Mouse (Mus musculus) heart, postnatal 10 days (tissue): ENCODE measurements around the gene Trmt61a. TPM values are rescaled to one million over a fixed set of nuclear protein-coding genes. Genes with fewer than 3 reads are reported as not detected.
"Not testable (repeated sequence)": the region's sequence is repeated elsewhere in the genome, so short reads cannot be mapped to it uniquely, and the experiment has no call there.

Experiments used
- DNase-seq, 2 experiments: peaks; one replicate each; pipeline ENCODE4 v3.0.0; 2021
- intact Hi-C: fragments of 180-260 bp; cut with DNase I; formaldehyde crosslinking; loops from one replicate; pipeline ENCODE4 v1.15.1; 2025
- total RNA-seq, 2 experiments: library from RNA; stranded (reverse); gene quantifications; 2 replicates each; pipeline ENCODE4 v1.2.3; 2021

Gene Trmt61a
- total RNA-seq, result 1 to 10 TPM; 6.4 to 8.3 TPM

DNA sequence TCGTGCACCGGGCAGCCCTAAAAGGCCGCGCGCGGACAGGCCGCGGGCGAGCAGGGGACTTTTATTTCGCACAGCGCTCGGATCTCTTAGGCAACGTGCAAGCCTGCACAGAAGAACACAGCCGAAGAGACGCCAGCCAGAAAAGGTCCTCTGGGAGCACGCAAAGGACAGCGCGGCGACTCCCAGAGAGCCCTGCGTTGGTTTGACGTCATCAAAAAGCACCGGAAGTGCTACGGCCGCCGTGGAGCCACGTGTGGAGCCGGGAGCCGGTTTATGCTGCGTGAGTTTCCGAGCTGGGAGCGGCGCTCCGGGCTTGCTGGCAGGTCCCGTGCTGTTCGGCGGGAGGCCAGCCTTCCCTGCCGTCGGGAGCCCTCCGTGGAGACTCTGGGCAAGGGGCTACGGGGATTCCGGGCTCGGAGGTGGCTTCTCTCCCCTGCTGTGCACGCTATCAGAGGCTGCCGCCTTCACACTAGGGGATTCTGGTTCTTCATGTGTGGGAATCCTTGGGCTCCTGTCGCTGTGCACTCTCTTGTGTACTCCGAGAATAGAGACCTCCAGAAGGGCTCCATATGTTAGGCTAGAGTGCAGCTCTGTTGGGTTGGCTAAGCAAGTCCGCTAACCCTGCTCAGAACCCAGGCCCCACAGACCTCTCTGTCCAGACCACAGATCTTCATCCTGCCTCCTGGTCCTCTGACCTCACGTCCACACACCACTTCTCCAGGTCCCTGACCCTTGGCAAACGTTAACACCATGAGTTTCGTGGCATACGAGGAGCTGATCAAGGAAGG is at the start of gene Trmt61a:
Gene Trmt61a (plus strand): TSS at position 224 of the 788 bp plus-strand sequence.
- DNase-seq, result peak; percentile 94 to 96
- intact Hi-C loops, result no loop called here

DNA sequence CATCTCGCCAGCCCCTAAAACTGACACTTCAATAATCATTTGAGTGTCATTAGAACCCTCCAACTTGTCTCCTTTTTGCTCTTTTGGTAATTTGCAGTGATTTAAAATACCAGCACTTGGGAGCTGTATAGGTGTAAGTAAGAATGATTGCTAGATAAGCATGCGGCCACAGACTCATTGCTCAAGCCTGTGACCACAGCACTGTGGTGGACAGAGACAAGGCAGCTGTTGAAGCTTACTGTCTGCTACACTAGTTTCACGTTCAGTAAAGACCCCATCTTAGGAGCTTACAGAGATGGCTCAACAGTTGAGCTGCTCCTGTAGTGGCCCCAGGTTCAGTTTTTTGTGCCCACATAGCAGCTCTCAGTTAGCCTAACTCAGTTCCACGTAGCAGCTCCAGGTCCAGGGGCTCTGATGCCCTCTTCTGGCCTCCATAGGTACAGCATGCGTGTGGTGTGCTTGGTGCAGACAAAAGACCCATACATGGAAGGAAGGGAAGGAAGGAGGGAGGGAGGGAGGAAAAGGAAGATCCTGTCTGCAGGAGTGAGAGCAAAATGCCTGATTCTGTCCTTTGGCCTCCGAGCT is 29.8 kb upstream of the Trmt61a start:
- DNase-seq, result peak; percentile 73 to 83
- intact Hi-C loops, result loop anchor here (5.0 to 10.0 kb wide), 2 partner anchors 106 to 223 kb away; no protein-coding TSS in a partner anchor

DNA sequence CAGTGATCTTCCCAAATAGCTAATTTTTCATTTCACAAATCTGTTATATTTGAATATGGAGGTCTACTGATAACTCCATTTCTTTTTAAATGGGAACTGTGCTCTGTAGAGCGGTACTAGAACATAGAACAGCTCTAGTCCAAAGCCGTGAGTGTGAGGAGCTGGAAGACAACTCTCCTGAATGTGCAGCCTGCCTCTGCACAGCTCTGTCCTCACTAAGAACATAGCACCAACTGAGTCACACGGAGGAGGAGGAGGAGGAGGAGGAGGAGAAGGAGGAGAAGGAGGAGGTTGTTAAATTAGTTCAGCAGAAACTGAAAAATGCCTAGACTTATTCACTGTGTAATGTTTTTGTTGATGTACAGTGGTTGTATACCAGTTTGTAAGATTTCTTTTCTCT is 25.0 kb upstream of the Trmt61a start:
- DNase-seq, result no peak
- intact Hi-C loops, result loop anchor here (5.0 kb wide), 2 partner anchors 44 to 79 kb away; no protein-coding TSS in a partner anchor

DNA sequence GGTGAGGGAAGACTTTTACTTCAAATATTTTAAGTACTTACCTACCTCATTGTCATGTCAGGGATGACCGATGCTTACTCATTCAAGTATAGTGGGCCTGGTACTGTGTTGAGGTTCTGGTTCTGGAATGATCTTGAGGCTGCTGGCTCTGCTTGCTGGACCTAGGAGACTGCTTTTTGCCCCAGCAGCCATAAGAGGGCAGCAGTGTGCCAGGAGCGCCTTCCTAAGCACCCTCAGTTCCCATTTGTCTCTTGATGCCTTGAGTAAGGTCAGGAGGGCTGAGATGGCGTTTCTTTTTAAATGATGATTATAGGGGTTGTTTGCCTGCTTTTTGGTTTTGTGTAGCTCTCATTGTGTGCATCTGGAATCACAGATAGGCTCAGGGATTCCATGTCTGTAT is 24.5 kb upstream of the Trmt61a start:
- intact Hi-C loops, result loop anchor here (5.0 kb wide), 2 partner anchors 44 to 79 kb away; no protein-coding TSS in a partner anchor
- DNase-seq, result peak; percentile 75 to 83

DNA sequence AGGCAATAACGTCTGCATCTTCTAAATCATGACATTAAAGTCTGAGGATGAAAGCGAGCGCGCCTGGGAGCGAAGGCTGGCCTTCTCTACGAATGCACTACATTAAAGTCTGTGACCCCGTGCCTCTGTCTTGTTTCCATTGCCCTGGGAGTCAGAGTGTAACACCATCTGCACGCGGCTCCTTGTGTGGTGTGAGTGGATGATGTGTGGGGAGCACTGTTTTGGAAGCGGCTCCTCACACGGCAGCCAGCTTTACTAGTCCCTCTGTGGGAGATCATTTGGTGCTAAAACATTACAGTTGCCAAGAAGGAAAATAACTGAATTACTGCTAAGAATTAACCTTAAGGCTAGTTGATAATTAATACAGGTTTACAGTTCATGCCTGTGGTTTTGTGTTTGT is 22.2 kb upstream of the Trmt61a start:
- intact Hi-C loops, result no loop called here

DNA sequence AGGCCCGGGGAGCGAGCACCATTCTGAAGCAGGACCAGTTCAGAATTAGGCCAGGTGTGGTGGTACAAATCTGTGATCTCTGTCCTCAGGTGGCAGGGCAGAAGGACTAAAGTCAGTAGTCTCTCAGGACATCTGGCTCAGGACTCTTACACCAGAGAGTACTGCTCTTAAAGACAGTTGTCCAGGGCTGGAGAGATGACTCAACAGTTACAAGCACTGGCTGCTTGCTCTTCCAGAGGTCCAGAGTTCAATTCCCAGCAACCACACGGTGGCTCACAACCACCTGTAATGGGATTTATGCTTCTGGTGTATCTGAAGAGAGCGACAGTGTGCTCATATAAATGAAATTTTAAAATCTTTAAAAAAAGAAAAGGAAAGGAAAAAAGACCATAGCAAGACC is 18.6 kb upstream of the Trmt61a start:
- intact Hi-C loops, result no loop called here
- DNase-seq, result no peak

More for the DNA sequence above, 22.2 kb upstream of the Trmt61a start:
- no peak for DNase-seq

DNA sequence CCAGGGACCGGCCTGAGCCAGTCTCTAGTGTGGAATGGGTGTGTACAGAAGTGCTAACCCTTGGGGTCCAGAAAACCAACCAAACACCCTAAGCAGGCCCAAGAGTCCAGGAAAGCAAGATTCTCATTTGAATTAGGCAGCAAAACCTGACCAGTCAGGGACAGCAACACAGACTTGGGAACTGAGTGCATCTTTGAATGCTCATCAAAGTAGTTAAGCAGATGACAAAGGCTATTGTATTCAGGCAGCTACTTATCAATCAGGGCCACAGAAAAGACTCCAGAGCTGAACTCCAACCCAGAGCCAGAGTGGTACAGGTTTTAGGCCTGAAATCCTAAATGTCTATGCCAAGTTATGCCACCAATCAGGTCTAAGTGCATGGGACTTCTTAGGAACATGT is 17.3 kb upstream of the Trmt61a start:
- DNase-seq, result no peak
- intact Hi-C loops, result no loop called here

DNA sequence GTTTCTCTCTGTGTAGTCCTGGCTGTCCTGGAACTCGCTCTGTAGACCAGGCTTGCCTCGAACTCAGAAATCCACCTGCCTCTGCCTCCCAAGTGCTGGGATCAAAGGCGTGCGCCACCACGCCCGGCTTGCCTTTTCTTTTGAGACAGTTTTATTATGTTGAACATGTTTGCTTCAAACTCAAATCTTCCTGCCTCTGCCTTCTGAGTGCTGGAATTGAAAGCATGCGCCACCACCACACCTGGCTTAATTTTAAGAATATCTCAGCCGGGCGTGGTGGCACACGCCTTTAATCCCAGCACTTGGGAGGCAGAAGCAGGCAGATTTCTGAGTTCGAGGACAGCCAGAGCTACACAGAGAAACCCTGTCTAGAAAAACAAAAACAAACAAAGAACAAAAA is 16.4 kb upstream of the Trmt61a start:
- intact Hi-C loops, result not testable (repeated sequence)

DNA sequence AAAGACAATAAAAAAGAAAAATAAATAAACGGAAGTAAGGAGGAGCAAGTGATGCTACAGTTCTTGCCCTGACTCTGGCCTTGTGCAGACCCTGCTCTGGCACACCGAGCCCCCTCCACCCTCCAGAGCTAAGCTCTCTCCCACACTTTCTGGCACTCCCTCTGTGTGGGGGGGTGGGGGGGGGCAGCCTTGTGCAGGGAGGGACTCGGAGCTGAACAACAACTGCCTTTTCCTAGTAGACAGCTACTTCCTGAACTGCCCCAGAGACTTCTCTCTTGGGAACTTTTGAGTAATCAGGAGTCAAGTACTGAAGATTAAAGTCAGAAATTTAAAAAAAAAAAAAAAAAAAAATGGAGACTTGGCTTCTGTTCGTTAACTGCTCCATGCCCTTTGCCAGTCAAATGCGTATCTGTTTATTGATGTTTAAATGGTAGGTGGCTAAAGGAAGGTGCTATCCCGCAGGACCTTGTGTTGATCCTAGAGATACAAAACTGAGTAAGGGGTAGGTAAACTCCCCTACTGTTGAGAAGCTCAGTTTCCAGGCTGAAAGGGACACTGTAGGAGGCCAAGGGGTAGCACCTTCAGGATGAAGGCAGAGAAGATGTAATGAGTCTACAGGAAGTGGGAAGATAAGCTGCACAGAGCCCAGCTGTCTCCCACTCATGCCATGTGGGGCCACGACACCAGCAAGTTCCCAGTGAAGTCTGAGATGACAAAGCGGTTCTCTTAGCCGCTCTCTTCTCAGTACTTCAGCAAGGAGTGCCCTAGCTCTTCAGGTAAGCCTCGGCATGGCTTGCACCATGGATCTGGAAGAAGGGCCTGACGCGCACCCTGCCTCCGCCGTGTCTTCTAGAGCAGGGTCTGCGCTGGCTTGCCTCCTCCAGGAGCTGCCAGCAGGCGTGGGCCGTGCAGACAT is 14.4 kb upstream of the Trmt61a start:
- peak in 1 of 2 experiments; percentile 20 for DNase-seq
- intact Hi-C loops, result no loop called here

More for the DNA sequence above, 16.4 kb upstream of the Trmt61a start:
- DNase-seq, result not testable (repeated sequence)

DNA sequence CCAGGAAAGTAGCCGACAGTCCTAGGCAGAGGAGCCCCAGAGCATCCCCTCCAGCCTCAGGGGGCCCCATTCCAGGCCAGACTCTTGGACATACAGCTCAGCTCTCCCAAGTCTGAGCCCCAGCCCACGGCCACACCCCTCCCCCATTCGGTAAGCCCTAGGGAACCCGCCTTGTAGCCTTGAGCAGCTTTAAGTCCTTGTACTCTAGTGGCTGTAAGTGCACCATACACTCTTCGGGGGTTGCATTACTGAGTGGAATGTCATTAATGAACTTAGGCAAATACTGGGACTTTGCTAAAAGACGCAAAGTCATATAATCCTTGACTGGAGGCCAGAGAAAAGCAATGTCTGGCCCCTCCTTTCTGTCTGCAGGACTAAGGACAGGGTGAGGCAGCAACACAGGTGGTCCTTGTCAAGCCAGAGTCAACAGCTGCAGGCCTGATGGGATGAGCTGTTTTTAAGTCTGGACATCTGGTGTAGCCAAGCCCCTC is 13.7 kb upstream of the Trmt61a start:
- intact Hi-C loops, result no loop called here
- DNase-seq, result peak; percentile 77 to 78

DNA sequence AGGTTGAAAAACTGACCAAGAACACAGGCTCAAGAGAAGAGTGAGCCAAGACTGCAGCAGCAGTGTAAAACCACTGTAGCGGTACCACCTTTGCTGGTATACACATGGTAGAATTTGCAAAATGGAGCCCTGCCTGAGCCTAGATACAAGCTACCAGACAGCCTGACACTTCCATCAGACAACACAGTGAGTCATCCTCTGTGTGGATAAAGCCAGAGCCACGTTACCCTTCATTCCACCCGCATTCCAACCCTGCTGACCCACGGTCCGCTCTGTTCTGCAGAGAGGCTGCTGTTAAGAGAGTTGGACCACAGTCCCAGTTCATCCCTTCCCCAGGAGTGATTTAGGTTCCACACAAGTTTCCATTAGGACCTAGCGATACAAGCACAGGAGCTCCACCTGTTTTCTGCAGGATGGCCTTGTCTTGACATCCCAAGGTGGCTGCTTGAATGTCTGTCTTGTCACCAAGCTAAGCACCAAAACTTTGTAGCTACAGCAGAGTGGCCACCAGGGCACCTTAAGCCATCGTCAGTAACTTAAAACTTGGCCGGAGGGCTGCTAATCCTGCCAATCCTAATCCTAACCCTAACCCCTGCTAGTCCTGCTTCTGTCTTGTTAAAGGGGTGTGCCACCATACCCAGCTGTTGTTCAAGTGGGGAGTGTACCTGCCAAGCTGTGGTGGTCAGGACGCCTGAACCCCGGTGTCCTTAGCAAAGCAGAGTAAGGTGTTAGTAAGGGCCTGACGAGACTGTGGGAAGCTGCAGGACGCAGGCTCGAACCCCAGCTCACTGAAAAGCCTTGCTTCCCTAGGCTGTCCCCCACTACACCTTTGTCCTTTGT is 12.6 kb upstream of the Trmt61a start:
- peak in 1 of 2 experiments; percentile 19 for DNase-seq
- intact Hi-C loops, result loop anchor here (5.0 kb wide), 1 partner anchor 292 kb away; no protein-coding TSS in a partner anchor

DNA sequence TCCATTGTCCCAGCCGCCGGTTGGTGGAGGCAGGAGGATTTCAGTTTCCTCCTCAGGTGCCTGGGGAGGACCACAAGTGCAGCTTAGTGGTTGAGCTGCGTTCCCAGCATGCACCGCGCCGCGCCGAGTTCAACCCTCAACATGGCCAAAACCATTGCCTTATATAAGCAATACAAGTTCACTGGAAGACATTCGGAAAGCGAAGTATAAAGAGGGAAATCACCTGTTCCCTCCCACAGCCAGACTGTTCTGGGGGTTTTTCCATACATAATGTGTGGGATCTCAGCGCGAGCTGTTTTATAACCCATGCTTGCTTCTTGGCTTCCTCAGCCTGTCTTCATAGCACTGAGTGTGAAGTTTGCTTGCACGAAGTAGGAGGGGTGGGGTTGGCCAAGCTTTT is 11.5 kb upstream of the Trmt61a start:
- intact Hi-C loops, result loop anchor here (5.0 kb wide), 1 partner anchor 291 kb away; no protein-coding TSS in a partner anchor

DNA sequence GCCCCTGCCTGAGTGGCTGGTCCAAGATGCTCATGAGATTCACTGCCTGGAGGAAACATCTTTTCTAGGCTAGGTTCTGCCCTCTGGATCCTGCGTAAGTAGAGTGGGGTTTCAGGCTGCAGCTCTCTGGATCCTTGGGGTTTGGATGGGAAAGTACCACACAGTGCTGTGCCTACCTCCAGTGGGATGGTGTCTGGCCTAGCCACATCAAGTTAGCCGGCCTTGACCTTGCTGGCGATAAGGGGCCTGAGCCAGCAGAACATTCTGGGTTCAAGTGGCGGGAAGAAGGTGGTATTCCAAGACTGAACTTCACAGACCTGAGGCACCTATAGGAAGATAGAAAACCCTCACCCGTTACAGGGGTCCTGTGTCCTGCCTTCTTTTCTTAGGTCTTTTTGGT is 10.5 kb upstream of the Trmt61a start:
- intact Hi-C loops, result loop anchor here (5.0 kb wide), 1 partner anchor 290 kb away; no protein-coding TSS in a partner anchor
- DNase-seq, result peak in 1 of 2 experiments; percentile 9

More for the DNA sequence above, 11.5 kb upstream of the Trmt61a start:
- no peak for DNase-seq

DNA sequence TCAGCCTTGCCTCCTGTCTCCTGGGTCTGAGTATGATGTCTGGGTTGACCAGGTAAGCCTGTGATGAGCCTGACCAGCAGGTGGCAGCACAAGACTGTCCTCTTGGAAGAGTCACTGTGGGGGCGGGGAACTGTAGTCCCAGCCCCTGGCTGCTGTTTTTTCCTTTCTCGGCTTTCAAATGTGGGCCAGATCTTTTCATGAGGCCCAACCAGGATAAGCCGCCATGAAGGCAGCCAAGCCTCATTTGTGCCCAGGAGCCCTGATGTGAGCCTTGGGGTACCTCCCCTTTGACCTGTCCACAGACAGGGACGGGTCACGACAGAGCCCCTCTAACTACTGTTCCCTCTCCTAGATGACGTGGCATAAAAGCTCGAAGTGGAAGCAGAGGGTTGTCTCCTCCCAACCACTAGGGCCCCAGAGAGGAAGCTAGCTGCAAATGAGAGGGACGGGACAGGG is 9.4 kb upstream of the Trmt61a start:
- peak; percentile 97 to 99 for DNase-seq
- intact Hi-C loops, result loop anchor here (1.0 to 5.0 kb wide), 3 partner anchors 28 to 289 kb away; no protein-coding TSS in a partner anchor

DNA sequence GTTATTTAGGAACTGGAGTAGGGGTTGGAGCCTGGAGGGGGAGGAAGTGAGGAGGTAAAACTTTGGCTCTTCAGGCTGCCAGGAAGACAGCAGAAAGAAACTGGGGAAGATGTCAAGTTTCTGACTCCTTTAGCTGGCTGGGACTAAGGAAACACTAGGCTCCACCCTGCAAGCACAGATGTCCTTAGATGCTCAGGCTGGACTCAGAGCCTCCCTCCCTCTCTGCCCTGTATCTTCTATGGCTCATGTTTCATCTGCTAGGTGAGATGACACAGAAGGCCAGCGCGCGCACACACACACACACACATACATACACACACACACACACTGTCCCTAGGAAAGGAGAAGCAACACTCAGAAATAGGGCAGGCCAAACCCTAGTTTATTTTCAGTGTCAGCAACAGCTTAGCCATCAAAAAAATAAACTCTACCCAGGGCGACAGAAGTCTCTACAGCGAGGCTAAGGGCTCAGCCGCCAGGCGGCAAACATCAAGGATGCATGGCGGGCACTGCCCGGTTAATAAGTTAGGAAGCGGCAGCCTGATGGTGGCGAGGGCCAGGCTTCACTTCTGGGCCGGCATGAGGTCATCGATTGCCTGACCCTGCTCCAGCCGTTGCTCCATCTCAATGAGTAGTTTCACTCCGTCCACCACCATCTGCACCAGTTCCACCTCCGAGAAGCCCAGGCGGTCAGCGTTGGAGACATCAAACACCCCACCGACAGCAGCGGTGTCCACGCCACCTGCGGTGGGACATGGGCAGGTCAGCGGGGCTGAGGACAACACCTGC is 8.7 kb upstream of the Trmt61a start:
- intact Hi-C loops, result loop anchor here (1.0 to 5.0 kb wide), 3 partner anchors 27 to 288 kb away; no protein-coding TSS in a partner anchor
- peak; percentile 66 to 72 for DNase-seq

DNA sequence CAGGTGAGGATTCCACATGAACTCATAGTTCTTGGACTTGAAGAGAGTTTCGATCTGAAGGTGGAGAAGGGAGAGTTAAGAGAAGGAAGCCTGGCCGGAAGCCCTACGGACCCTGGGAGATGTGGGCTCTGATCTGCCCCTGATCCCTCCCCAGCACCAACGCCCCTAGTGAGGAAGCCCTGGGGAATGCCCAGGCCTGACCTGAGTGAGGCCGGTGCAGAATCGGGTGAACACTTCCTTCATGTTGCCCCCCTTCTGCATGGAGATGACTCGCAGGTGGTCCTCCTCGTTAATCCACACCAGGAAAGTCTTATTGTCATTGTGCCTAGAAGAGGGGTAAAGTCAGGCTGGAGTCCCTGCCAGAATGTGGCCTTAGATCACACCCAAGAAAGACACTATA is 7.9 kb upstream of the Trmt61a start:
- intact Hi-C loops, result loop anchor here (5.0 kb wide), 1 partner anchor 287 kb away; no protein-coding TSS in a partner anchor
- DNase-seq, result peak in 1 of 2 experiments; percentile 22

DNA sequence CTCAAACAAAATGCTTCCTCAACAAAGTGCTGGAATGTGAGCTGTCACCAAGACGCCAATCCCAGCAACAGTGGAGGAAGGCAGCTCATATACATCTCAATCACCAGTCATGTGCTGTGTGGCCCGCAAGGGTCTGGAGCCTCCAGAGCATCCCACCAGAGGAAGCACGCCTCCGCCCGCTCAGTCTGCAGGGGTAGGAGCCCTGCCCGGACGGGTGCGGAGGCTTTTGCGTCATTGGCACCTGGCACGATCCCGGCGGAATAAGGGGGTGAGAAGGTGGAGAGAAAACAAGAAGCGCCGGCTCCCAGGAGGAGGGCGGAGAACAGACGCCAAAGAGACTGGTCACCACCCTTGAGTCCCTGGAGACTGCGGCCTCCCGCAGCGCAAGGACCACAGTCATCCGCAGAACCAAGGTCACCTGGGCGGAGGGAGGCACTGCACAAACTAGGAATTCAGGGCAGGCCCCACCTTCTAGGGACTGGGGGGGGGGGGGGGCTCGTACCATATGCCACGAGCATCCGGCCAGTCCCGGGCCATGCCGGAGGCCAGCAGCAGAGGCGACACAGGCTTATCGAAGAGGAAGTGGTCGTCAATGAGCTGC is 7.4 kb upstream of the Trmt61a start:
- DNase-seq, result peak in 1 of 2 experiments; percentile 50
- intact Hi-C loops, result no loop called here

DNA sequence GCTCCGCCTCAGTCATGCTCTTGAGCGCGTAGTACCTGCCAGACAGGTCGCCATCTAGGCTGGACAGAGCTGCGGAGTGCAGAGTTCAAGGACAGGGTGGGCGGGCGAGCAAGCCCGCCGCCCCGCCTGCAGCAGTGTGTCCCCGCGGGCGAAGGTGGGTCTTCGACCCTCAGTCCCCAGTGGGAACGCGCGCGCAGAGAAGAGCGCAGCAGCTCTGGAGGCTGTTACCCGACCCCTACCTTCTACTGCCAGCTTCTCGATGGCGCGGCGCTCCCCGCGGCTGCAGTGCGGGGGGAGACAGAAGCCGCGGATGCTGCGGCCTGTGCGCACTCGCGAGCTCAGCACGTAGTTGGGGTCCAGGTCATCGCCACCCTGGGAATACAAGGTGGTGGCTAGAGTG is 6.9 kb upstream of the Trmt61a start:
- intact Hi-C loops, result no loop called here
- DNase-seq, result peak in 1 of 2 experiments; percentile 27
